Mouse (Mus musculus) forebrain, embryonic 13.5 days (tissue): Measurements from ENCODE around the gene Mta1. TPM values are rescaled to one million over a fixed set of nuclear protein-coding genes. Genes with fewer than 3 reads are reported as not detected.

ENCODE experiments used
- ATAC-seq: fragments of 200-750 bp; cut with Nextera tagmentation; 2 replicates; pipeline ENCODE4 v1.8.0; 2017
- H3K27ac ChIP-seq: fragments of 300-500 bp; sonication (generic); 2 replicates; pipeline ENCODE4 v1.5.1; 2015; ENCODE audit warnings: inconsistent platforms, mild to moderate bottlenecking, moderate library complexity
- H3K27me3 ChIP-seq: fragments of 300-500 bp; sonication (generic); 2 replicates; pipeline ENCODE4 v1.6.1; 2015; ENCODE audit warnings: mild to moderate bottlenecking, inconsistent platforms
- H3K36me3 ChIP-seq: fragments of 300-500 bp; sonication (generic); 2 replicates; pipeline ENCODE4 v1.6.1; 2015; ENCODE audit warnings: mild to moderate bottlenecking, inconsistent platforms; ENCODE audit not compliant: poor library complexity, severe bottlenecking
- H3K4me1 ChIP-seq: fragments of 300-500 bp; sonication (generic); 2 replicates; pipeline ENCODE4 v1.6.1; 2015; ENCODE audit warnings: inconsistent platforms
- H3K4me2 ChIP-seq: fragments of 300-500 bp; sonication (generic); 2 replicates; pipeline ENCODE4 v1.6.1; 2015; ENCODE audit warnings: inconsistent platforms, mild to moderate bottlenecking, moderate library complexity
- H3K4me3 ChIP-seq: fragments of 300-500 bp; sonication (generic); 2 replicates; pipeline ENCODE4 v1.5.1; 2015; ENCODE audit warnings: mild to moderate bottlenecking, inconsistent platforms
- H3K9ac ChIP-seq: fragments of 300-500 bp; sonication (generic); 2 replicates; pipeline ENCODE4 v1.6.1; 2015; ENCODE audit warnings: mild to moderate bottlenecking, inconsistent platforms
- H3K9me3 ChIP-seq: fragments of 300-500 bp; sonication (generic); replicated peaks from 2 replicates; pipeline ENCODE4 v1.6.1; 2016; ENCODE audit warnings: inconsistent platforms
- WGBS: fragments of 180-500 bp; shearing (Covaris S2); methylation state at CpG from one replicate; pipeline ENCODE4 v1.1.7; 2015; 5-methylcytosine and 5-hydroxymethylcytosine counted together
- polyA plus RNA-seq: library from polyadenylated mRNA; unstranded; fragments of >200 nt; fragmentation: Nextera tagmentation; extraction: Ambion mirVana; gene quantifications from 2 replicates; pipeline ENCODE4 v1.2.1, GENCODE M21; 2015

The Mta1 gene
- 19.5 and 20.2 TPM in 2 replicates for polyA plus RNA-seq

DNA sequence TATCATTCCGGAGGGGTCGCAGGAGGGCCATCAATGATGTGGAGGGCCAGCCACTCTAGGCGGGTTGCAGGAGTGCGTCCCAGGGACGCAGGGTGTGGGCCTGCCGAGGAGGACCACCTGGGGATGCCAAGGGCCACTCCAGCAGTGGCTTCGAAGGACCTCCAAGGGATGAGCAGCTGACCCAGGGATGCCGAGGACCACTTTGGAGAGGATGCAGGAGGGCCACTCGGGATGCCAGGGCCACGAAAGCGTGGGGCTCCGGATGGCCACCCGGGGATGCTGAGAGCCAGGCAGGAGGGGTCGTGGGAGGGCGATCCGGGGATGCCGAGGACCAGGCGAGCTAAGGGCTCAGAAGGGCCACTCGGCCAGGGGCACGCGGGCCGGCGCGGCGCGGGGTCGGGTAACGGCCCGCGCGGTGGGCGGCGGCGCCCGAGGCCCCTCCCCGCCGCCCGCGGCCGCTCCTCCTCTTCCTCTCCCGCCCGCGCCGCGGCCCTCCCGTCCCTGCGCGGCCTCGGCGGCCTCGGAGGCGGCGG, at the start of gene Mta1:
Gene Mta1, plus strand, starts transcription at position 530 of the 533 bp plus-strand sequence.
- peaks cover 2% of the 10 kb centered on the region; the same call in 1 of the 2 replicates for H3K36me3 ChIP-seq
- peak within 1 kb of the TSS; percentile 99 for H3K4me3 ChIP-seq
- no peaks in the 10 kb centered on the region for H3K27me3 ChIP-seq
- H3K4me2 ChIP-seq, result peak within 1 kb of the TSS; percentile 93
- 1% methylated on average over 31 of the region's 53 CpGs for WGBS
- peak within 1 kb of the TSS; percentile 65 for H3K27ac ChIP-seq
- no peaks in the 10 kb centered on the region for H3K9me3 ChIP-seq
- peaks cover 42% of the 10 kb centered on the region for H3K4me1 ChIP-seq
- H3K9ac ChIP-seq, result peak within 1 kb of the TSS; percentile 98
- peak; percentile 73 for ATAC-seq

DNA sequence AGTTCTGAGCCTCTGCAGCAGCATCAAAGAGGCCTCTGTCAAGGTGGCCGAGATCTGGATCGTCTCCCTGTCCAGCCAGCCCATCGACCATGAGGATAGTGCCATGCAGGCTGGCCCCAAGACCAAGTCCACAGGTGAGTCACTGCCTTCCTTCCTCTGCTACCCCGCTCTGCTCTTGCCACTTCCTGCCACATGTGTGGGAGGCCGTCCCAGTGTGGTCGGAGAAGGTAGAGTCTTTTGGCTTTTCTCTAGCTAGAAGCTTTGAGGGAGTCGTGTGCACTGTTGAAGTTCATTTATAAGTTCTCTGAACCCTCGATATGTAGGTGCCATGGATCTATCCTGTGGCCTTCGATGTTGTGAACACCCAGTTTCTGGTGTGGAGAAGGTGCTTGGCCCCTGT, 48.2 kb upstream of the Mta1 start:
- 92% methylated on average over 9 of the region's 9 CpGs for WGBS
- Histone ChIP-seq H3K4me3 (no peak overlapping the region), H3K36me3 (peaks cover 91% of the 10 kb centered on the region)

DNA sequence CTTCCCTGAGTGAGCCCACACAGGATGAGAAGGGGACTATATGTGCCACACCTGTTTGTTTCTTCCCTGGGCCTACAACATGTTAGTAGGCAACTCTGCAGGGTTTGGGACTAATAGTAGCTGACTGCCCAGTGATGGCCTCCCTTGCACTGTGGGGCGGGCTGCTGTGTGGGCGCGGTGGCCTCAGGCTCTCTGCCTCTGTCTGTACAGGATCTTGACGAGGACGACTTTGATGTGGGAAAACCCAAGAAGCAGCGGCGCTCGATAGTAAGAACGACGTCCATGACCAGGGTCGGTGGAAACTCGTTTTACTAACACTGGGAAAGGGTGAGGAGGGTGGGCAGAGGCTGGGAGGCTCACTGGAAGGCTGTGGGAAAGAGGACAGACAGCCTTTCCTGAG, 47.4 kb upstream of the Mta1 start:
- no peak overlapping the region for H3K9ac ChIP-seq
- no peaks in the 10 kb centered on the region for H3K27me3 ChIP-seq
- H3K9me3 ChIP-seq, result no peaks in the 10 kb centered on the region
- peaks cover 91% of the 10 kb centered on the region for H3K36me3 ChIP-seq
- H3K4me1 ChIP-seq, result no peaks in the 10 kb centered on the region
- no peak for ATAC-seq
- no peak overlapping the region for H3K4me3 ChIP-seq
- WGBS, result 92% methylated on average over 12 of the region's 12 CpGs
- no peak overlapping the region for H3K4me2 ChIP-seq
- no peak overlapping the region for H3K27ac ChIP-seq

More for the DNA sequence above, 48.2 kb upstream of the Mta1 start:
- no peaks in the 10 kb centered on the region for H3K9me3 ChIP-seq
- no peak overlapping the region for H3K4me2 ChIP-seq
- H3K9ac ChIP-seq, result no peak overlapping the region
- ATAC-seq, result no peak
- no peak overlapping the region for H3K27ac ChIP-seq
- no peaks in the 10 kb centered on the region; the same call in 1 of the 2 replicates for H3K4me1 ChIP-seq
- no peaks in the 10 kb centered on the region for H3K27me3 ChIP-seq

DNA sequence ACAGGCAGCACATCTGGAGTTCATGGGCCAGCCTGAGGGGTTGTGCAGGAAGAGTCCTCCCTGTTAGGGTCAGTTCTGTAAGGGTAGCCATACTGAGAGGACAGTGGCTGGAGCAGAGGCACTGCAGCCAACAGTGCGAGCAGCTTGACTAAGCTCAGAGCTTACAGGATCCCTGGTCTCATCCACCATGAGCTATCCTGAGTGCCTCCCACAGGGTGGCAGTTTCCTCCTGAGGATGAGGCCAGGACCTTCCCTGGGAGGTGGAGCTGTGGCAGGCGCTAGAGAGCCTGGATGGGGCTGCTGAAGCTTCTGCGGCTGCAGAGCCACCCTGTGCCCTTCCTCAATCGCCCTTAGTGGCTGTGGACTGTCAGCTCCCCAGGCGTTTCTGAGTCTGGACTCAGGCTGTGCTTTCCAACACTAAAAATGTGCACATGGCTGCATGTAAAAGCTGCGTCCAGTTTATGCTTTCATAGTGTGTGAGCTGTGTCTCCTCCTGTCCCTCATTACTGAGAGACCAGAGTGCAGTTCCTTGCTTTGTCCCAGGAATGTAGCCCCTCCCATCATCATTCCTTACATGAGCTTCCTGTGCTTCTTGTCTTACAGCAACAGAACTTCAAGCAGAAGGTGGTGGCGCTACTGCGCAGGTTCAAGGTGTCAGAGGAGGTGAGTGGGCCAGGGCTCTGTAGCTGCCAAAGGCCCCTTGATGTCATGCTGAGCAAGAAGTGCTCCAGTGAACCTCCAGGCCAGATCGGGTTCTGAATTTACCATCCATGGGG, 46.3 kb upstream of the Mta1 start:
- peaks cover 90% of the 10 kb centered on the region for H3K36me3 ChIP-seq
- no peak overlapping the region for H3K27ac ChIP-seq

DNA sequence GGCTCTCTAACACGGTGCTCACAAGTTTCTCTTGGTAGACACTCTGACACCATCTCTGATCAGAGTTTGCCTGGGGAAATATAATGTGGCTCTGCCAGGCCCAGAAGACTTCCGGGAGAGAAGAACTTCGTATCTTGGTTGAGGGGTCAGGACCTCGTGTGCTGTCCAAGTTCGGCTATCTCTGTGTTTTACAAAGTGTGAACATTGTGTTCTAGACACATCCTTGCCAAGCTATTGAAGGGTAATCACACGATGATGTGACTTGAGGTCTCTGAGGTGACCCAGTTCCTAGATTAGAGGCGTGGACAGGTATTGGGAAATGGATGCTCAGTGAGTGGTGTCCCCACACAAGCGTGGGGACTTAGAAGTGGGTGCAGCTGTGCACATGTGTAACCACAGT, 42.0 kb upstream of the Mta1 start:
- Histone ChIP-seq H3K27ac (no peak overlapping the region), H3K9ac (no peak overlapping the region), H3K9me3 (no peaks in the 10 kb centered on the region), H3K4me1 (no peaks in the 10 kb centered on the region), H3K4me3 (no peak overlapping the region), H3K4me2 (no peak overlapping the region), H3K27me3 (no peaks in the 10 kb centered on the region), H3K36me3 (peaks cover 97% of the 10 kb centered on the region)
- 92% methylated on average over 8 of the region's 8 CpGs for WGBS
- no peak for ATAC-seq

More for the DNA sequence above, 46.3 kb upstream of the Mta1 start:
- Histone ChIP-seq H3K4me3 (no peak overlapping the region), H3K4me1 (no peaks in the 10 kb centered on the region), H3K27me3 (no peaks in the 10 kb centered on the region), H3K9ac (no peak overlapping the region), H3K9me3 (no peaks in the 10 kb centered on the region), H3K4me2 (no peak overlapping the region)
- no peak for ATAC-seq
- WGBS, result 72% methylated on average over 9 of the region's 9 CpGs

DNA sequence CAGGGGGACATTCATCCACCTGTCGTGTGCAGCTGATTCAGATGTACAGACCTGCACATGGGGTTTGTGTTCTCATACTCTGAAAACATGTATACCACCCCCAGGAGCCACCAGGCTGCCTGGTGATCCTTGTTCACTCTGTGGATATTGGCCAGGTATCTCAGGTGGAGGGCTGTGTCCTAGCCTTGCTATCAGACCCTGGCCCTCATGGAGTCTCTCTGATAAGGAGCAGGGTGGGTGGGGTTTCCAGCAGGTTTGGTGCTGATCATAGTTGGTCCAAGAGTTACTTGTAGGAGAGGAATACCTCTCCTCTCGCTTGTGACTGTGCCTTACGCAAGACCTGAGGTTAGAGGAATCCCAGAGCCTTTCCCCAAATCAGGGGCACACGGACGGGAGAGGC, 37.9 kb upstream of the Mta1 start:
- WGBS, result over 99% methylated on average over 5 of the region's 5 CpGs
- H3K27ac ChIP-seq, result no peak overlapping the region

DNA sequence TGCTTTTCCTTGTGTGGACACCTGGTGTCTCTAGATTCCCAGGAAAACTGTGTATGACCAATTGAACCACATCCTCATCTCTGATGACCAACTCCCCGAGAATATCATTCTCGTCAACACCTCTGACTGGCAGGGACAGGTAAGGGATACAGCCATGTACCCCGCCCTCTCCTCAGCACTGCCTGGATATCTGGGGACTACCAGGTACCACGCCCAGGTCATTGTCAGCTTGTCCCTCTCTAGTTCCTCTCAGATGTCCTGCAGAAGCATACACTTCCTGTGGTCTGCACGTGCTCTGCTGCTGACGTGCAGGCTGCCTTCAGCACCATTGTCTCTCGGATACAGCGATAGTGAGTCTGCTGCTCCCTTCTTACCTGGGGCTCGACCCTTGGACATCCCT, 36.5 kb upstream of the Mta1 start:
- 87% methylated on average over 9 of the region's 9 CpGs for WGBS
- Histone ChIP-seq H3K4me2 (no peak overlapping the region), H3K27ac (no peak overlapping the region), H3K36me3 (peaks cover 98% of the 10 kb centered on the region), H3K4me1 (no peaks in the 10 kb centered on the region), H3K4me3 (no peak overlapping the region), H3K9me3 (no peaks in the 10 kb centered on the region), H3K27me3 (no peaks in the 10 kb centered on the region), H3K9ac (no peak overlapping the region)
- no peak for ATAC-seq

More for the DNA sequence above, 37.9 kb upstream of the Mta1 start:
- H3K27me3 ChIP-seq, result no peaks in the 10 kb centered on the region
- H3K9me3 ChIP-seq, result no peaks in the 10 kb centered on the region
- H3K9ac ChIP-seq, result no peak overlapping the region
- peaks cover 98% of the 10 kb centered on the region for H3K36me3 ChIP-seq
- no peak for ATAC-seq
- no peak overlapping the region for H3K4me2 ChIP-seq
- no peak overlapping the region for H3K4me3 ChIP-seq
- H3K4me1 ChIP-seq, result no peaks in the 10 kb centered on the region

DNA sequence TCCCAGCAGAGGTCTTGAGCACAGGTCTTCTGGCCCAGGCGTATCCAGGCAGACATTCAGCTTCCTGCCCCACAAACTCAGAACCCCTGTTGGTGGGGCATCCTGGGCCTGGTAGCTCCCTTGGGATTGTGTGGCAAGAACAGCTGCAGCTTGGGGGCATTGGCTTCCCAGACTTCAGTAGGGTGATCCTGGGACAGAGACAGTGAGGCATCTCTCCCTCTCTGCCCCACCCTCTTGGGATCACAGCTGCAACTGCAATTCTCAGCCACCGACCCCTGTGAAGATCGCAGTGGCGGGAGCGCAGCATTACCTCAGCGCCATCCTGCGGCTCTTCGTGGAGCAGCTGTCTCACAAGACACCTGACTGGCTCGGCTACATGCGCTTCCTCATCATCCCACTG, 35.9 kb upstream of the Mta1 start:
- no peak overlapping the region for H3K9ac ChIP-seq
- H3K4me2 ChIP-seq, result no peak overlapping the region
- H3K4me1 ChIP-seq, result no peaks in the 10 kb centered on the region
- no peak overlapping the region for H3K27ac ChIP-seq
- WGBS, result 88% methylated on average over 10 of the region's 10 CpGs
- no peaks in the 10 kb centered on the region for H3K27me3 ChIP-seq
- H3K9me3 ChIP-seq, result no peaks in the 10 kb centered on the region
- H3K4me3 ChIP-seq, result no peak overlapping the region
- no peak for ATAC-seq
- H3K36me3 ChIP-seq, result peaks cover 97% of the 10 kb centered on the region

DNA sequence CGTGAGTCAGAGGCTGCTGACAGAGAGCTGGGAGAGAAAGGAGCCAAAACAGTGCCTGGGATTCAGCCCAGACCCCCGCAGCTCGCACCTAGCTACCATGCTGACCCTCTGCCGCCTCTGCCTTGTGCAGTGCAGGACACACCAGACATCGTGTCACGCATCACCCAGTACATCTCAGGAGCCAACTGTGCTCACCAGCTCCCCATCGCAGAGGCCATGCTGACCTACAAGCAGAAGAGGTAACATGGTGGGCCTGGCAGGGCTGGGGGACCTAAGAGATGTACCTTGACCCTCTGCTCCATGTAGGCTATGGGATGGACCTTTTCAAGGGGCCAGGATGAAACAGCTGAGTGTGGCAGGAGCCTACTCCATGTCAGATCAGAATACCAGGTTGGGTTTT, 34.4 kb upstream of the Mta1 start:
- no peak overlapping the region for H3K9ac ChIP-seq
- ATAC-seq, result no peak
- no peak overlapping the region for H3K4me2 ChIP-seq
- H3K36me3 ChIP-seq, result peaks cover 91% of the 10 kb centered on the region
- no peak overlapping the region for H3K4me3 ChIP-seq
- H3K27me3 ChIP-seq, result no peaks in the 10 kb centered on the region
- no peaks in the 10 kb centered on the region for H3K9me3 ChIP-seq
- H3K27ac ChIP-seq, result no peak overlapping the region
- 92% methylated on average over 7 of the region's 7 CpGs for WGBS
- H3K4me1 ChIP-seq, result no peaks in the 10 kb centered on the region

DNA sequence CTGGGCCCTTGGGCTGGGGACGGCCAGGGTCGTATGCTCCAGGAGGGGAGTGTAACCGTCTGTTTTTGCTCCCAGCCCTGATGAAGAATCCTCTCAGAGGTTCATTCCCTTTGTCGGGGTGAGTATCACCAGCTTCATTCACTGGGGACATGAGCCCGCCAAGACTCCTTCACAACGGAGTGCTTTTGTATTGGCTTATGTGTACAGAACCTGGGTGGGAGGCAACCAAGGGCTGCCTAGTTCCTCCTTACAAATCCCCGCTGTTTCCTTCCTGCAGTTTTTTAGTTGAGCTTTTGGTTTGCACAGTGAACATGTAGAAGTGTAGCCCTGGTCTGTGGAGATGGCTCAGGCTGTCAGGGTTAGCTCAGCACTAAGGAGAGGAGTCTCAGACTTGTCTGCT, 30.1 kb upstream of the Mta1 start:
- no peaks in the 10 kb centered on the region for H3K9me3 ChIP-seq
- H3K4me1 ChIP-seq, result no peaks in the 10 kb centered on the region
- H3K27me3 ChIP-seq, result no peaks in the 10 kb centered on the region
- ATAC-seq, result no peak
- no peak overlapping the region for H3K27ac ChIP-seq
- 87% methylated on average over 7 of the region's 7 CpGs for WGBS
- no peak overlapping the region for H3K4me3 ChIP-seq
- peaks cover 83% of the 10 kb centered on the region for H3K36me3 ChIP-seq
- H3K9ac ChIP-seq, result no peak overlapping the region
- no peak overlapping the region for H3K4me2 ChIP-seq

DNA sequence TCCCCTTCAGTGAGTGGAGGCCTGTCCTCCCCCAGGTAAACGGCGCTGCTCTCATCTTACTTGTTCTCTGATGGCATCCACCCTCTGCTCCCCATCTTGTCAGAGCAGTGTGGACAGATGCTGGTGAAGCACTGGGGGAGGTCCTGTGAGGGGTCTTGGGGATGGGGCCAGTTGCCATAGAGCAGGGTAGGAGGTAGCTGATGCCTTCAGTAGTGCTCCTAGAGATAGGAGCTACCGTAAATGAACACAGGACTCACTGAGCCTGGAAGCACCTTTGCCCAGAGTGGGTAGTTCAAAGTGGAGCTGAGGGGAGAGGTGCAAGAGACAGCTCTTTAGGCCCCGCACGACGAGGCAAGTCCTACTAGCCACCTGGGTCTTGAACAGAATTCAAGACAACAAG, 28.7 kb upstream of the Mta1 start:
- Histone ChIP-seq H3K27me3 (no peaks in the 10 kb centered on the region), H3K36me3 (peaks cover 69% of the 10 kb centered on the region), H3K9me3 (no peaks in the 10 kb centered on the region), H3K9ac (no peak overlapping the region), H3K4me3 (no peak overlapping the region), H3K4me2 (no peak overlapping the region), H3K4me1 (peaks cover 11% of the 10 kb centered on the region), H3K27ac (no peak overlapping the region)
- WGBS, result 96% methylated on average over 6 of the region's 6 CpGs
- ATAC-seq, result no peak

DNA sequence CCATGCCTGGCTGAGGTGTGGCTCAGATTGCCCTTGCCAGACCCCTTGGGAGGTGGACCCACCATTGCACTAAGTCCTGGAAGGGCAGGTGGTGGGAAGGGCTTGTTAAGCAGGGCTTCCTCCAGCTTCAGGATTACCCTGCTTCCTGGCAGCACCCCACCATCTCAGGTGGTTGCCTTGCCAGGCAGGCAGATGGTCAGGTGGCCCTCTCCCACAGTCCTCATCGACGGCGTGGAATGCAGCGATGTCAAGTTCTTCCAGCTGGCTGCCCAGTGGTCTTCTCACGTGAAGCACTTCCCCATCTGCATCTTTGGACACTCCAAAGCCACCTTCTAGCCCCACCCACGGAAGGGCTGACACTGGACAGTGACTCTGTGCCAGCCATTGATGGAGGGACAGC, 26.8 kb upstream of the Mta1 start:
- H3K9me3 ChIP-seq, result no peaks in the 10 kb centered on the region
- 89% methylated on average over 6 of the region's 6 CpGs for WGBS
- H3K4me2 ChIP-seq, result no peak overlapping the region
- H3K9ac ChIP-seq, result no peak overlapping the region
- H3K27ac ChIP-seq, result no peak overlapping the region
- no peak overlapping the region for H3K4me3 ChIP-seq
- H3K36me3 ChIP-seq, result peaks cover 52% of the 10 kb centered on the region
- no peak for ATAC-seq
- H3K4me1 ChIP-seq, result peaks cover 17% of the 10 kb centered on the region
- H3K27me3 ChIP-seq, result no peaks in the 10 kb centered on the region
